Mouse (Mus musculus) lung, postnatal 36 days (tissue): Measurements from ENCODE around the gene Olfr815.
"Not testable (repeated sequence)": the region's sequence is repeated elsewhere in the genome, so short reads cannot be mapped to it uniquely, and the experiment has no call there.

Experiments
- DNase-seq: peaks from one replicate; pipeline ENCODE4 v3.0.0; 2022; ENCODE audit warnings: mixed read lengths

The Olfr815 gene

DNA sequence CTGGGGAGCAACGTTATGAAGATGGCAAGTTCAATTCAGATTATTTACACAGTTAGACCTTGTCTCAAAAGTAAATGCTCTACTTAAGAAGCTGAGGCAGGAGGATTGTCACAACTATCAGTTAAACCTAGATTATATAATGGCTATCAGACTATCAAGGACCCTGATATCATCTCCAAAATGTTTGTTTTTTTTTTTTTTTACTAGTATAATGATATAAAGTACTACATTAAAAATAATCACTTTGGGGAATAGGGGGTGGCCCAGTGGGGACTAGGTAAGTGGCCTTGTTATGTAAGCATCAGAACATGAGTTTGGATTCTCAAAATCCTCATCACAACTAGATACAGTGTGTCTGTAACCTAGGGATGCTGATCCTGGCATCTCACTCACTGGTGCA is at the start of gene Olfr815:
Gene Olfr815, minus strand, starts transcription at position 101 of the 400 bp plus-strand sequence.
- DNase-seq = not testable (repeated sequence)

DNA sequence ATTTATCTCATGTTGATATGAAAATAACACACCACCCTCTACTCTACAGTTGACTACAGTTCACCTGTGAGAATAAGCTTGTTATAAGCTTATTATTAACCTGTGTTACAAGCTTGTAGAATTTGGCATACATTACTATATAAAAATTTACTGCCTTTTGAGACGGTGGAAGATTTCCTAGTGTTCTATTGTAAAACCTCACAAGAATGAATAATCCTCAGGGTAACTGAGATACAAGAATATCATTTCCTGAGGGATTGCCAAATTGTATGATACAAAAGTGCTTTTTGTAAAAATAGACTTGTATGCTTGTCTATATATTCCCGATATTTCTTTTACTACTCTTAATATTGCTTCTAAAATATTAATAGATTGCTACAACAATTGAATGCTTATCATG is 43.3 kb upstream of the Olfr815 start, which contains the start of gene Olfr818:
Gene Olfr818, minus strand, starts transcription at position 101 of the 400 bp plus-strand sequence.
- DNase-seq = no peak

DNA sequence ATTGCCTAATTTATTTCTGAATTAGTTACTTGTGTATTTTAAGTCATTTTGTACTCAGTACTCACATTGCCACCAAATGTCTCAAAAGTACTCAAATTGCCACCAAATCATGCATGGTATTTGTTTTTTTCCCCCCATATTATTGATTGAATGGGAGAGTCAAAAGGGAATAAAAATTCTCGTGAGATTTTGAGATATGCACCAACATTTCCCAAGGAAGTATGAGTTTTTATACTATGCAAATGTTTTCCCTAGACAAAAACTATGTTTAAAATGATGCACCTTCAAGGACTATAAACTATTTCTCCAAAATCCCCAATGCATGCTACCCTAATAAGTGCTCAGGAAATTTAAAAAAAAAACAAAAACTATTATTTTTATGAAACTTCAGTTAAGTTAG is 9.8 kb upstream of the Olfr815 start, which contains the start of gene Olfr816:
Gene Olfr816, minus strand, starts transcription at position 101 of the 400 bp plus-strand sequence.
- DNase-seq = no peak

DNA sequence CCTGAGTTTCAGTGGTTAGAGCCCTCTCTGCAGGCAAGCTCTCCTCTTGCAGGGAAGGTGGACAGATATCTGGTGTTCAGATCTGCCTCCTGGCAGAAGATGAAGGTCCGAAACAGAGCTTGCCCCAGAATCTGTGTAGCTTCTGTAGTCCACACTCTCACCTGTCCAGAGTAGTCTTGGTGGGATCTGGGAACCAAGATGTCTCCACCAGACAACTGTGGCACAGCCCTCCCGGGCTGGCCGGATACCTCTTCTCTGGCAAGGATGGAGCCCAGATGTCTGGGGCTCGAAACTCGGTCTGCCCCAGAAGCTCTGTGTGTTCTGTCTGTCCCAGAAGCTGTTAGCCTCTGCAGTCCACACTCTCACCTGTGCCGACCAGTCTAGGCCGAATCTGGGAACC is 19.7 kb downstream of the Olfr815 start:
- DNase-seq = no peak

GRCm38 (mm10) chr10:129885496-129885895 is 20.2 kb downstream of the Olfr815 start:
- not testable (repeated sequence) for DNase-seq

GRCm38 (mm10) chr10:129879751-129880150 is 25.9 kb downstream of the Olfr815 start, which contains the start of gene Olfr814:
TSS of gene Olfr814 (minus strand) at chr10:129879851.
- DNase-seq = not testable (repeated sequence)

GRCm38 (mm10) chr10:129855067-129855466 is 50.6 kb downstream of the Olfr815 start, which contains the start of gene Olfr813:
TSS of gene Olfr813 (plus strand) at chr10:129855367.
- no peak for DNase-seq
